Mouse (Mus musculus): ENCODE measurements around the gene Foxr1.

- no peak for TF ChIP-seq CTCF (IDR thresholded peaks at IDR 0.05)
- no peak for TF ChIP-seq EP300 (IDR thresholded peaks at IDR 0.05)
Measured at GRCm38 (mm10) chr9:44411601-44412130, 29.3 kb downstream of the Foxr1 start.
